Mouse (Mus musculus): ENCODE data around the gene Ncoa1. TPM values are rescaled to one million over a fixed set of nuclear protein-coding genes. Genes with fewer than 3 reads are reported as not detected.

Ncoa1 gene
- total RNA-seq (2017), result 41.1 and 50.9 TPM in 2 replicates

DNA sequence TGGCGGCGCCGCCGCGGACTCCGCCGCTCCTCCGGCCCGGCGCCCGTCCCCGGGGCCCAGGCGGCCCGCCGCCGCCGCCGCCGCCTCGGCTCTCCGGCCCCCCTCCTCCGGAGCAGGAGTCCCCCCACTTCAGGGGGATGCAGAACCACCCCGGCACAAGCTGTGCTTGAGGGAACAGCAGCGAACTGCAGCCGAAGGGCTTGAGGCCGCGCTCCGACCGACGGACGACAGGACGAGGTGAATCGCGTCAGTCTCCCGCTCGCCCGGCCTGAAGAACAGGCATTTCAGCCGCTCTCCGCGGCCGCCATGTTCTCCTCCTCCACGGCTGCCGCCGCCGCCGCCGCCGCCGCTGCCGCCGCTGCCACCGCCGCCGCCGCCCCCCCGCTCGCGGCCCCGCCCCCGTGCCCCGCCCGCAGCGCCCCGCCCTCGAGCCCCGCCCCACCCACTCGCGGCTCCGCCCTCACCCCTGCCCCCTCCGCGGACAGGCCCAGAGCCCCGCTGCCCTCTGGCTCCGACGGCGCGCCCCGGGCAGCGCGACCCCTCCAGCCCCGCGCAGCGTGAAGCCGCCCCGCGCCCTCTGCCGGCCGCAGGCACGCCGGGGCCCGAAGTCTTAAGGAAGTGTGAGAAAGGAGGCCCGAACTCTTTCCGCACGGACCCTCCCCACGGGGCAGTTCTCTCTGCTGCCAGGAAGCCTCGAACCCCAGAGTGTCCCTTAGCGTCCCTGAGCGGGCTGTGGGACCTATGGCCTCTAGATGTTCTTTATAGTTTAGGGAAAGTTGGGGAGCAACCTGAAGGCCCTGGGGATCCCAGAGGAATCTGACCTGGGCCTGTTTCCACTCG is at the start of gene Ncoa1:
Ncoa1 (minus strand) TSS at position 351 of the 840 bp plus-strand sequence.
- ATAC-seq (ENCODE audit: extremely low read depth, insufficient number of reproducible peaks, low FRiP score, poor library complexity, severe bottlenecking), result peak; percentile 64

DNA sequence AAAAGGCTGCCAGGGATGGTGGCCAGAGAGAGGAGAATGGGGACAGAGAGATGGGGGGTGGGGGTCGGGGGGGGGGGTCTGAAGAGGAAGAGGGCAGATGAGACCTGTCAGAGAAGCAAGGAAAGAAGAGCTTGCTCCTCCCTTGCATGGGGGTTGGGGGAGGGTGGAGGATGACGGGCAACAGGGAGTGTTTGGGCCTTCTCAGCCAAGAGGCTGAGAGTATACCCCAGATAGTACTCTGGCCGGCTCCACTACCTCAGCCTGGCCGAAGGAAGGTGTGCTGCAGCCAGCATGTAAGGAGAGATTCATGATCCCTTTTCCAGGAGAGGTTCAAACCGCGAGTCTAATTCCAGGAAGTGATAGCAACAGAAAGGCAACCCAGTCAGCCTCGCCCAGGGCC is 47.6 kb upstream of the Ncoa1 start:
- ATAC-seq (ENCODE audit: extremely low read depth, insufficient number of reproducible peaks, low FRiP score, poor library complexity, severe bottlenecking), result no peak

DNA sequence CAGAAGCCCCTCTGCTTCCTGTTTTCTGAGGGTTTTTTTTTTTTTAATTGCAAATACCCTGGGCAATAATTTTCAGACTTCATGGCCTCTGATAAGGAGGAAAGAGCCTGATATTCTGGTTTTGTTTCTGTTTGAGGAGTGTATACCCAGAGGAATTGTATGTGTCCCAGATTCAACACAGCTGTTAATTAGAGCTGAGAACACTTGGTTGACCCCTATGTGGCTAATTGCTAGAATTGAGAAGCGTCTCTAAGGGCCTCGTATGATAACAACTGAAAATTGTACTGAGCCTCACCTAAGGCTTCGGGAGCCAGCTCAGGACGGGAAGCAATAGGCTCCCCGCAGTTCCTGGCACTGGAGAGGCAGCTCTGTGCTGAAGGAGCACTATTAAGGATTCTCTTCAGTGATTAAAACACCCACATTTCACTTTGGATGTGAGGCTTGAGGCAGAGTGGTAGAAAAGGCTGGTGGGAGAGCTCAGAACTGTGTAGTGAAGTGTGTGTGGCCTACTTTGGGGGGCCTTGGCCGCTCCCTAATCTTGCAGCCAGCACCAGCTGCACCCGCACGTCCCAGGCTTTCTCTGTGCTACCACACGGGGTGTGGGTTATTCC is 46.8 kb upstream of the Ncoa1 start:
- no peak for ATAC-seq (ENCODE audit: extremely low read depth, insufficient number of reproducible peaks, low FRiP score, poor library complexity, severe bottlenecking)

DNA sequence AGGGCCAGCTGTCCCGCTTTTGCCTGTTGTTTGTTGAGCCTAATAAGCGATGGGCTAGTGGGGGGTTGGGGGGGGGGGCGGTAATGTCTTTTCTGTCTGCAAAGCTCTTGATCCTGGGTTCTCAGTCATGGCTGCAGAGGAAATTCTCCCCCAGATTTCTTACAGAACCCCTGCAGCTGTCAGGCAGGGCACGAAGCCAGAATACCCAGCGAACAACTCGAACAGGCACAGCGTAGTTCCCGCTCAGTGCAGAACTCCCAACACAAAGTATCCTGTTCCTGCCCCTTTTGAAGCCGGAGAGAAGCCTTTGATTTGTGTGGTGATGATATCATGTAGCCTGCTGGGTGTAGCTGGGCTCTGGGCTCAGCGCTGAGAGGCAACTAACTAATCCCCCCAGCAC is 46.2 kb upstream of the Ncoa1 start:
- no peak for ATAC-seq (ENCODE audit: extremely low read depth, insufficient number of reproducible peaks, low FRiP score, poor library complexity, severe bottlenecking)

DNA sequence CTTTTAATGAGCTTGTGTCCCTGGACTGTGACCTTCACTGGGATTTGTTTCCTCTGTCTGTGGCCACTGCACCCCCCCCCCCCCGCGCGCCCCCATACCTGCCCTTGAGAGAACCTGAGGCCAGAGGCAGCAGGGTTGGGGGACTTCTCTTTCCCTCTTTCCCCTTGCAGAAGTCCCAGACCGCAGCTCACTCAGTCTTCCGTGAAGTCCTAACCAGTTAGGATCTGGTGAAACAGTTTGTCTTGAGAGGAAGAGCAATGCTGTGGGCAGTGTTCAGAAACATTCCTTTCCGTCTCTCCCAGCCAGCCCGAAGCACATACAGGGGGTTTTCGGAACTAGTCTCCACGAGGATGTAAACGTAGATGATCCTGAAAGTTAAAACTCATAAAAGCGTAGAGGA is 42.0 kb upstream of the Ncoa1 start:
- no peak for ATAC-seq (ENCODE audit: extremely low read depth, insufficient number of reproducible peaks, low FRiP score, poor library complexity, severe bottlenecking)

DNA sequence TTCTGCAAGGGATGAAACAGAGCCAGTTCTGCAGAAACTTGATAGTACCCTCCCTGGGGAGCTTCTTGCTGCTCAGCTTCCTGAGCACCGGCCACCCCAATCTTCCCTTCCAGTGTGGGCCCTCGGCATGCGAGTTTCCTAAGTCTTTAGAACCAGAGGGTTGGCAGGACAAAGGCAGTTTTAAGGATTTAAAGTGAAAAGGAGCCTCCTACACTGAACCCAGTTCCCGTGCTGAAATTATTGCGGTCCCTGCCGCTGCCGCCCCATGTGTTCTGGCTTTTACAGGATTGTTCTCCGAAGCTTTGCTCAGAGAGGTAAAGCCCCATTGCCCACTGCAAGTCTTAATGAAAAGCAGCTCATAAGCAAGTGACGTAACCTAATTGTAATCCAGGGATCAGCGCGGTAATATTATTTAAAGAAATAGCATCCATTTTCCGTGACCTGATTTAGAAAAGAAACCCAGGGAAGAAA is 32.6 kb upstream of the Ncoa1 start:
- ATAC-seq (ENCODE audit: extremely low read depth, insufficient number of reproducible peaks, low FRiP score, poor library complexity, severe bottlenecking), result no peak

DNA sequence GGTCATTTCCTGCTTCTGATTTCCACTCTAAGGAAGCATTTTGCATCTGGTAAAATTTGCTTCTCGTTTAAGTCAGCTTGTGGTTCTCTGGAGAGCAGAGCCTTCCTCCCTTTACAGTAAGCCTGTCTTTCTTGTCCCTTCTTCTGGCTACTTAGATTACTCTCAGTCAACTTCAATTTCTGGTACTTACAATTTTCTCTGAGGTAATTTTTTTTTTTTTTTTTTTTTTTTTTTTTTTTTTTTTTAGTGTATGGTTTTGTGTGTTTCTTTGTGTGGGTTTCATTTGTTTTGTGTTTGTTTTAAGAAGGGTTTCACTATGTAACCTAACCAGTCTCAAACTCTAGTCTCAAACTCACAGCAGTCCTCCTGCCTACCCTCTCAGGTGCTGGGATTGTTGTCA is 31.2 kb upstream of the Ncoa1 start:
- no peak for ATAC-seq (ENCODE audit: extremely low read depth, insufficient number of reproducible peaks, low FRiP score, poor library complexity, severe bottlenecking)

DNA sequence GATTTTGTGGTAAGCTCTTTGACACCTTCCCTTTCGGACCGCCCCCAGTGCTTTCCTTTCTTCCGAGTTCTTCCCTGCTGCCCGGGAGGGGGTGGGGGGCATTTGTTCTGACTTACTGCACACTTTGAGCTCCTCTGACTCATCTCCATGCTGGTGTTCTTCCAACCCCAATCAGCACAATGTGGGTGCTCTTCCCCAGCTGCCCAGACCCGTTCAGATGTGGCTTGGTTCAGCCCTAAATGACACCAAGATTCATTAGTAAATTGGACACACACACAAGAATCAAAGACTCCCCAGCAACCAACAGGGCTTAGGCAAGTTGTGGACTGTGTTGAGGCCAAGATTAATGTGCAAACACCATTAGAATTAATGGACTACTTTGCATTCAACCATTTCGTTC is 30.5 kb upstream of the Ncoa1 start:
- no peak for ATAC-seq (ENCODE audit: extremely low read depth, insufficient number of reproducible peaks, low FRiP score, poor library complexity, severe bottlenecking)

DNA sequence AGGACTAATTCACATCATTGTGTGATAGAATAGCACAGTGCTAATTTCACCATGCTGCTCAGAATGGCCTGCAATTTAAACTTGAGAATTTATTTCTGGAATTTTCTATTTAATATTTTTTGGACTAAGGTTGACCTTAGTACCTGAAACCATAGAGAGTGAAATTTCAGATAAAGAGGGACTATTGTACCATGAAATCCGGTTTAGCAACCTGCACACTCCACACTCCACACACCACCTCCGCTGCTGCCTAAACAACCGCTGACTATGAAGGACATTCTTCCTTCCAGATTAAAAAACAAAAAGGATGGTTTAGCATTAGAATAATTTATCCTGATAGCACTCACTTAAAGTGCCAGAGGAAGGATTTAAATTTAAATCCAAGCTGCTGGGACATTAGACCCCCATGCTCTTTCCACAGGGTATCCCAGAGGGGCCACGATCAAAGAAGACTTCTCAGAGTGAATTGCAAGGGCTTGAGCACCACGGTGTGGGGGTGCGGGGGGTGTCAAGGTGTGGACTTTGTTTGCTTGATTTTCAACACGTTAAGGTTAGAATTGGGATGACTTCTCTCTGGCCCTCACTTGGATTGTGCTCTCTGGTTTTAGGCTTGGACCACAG is 29.9 kb upstream of the Ncoa1 start:
- no peak for ATAC-seq (ENCODE audit: extremely low read depth, insufficient number of reproducible peaks, low FRiP score, poor library complexity, severe bottlenecking)

DNA sequence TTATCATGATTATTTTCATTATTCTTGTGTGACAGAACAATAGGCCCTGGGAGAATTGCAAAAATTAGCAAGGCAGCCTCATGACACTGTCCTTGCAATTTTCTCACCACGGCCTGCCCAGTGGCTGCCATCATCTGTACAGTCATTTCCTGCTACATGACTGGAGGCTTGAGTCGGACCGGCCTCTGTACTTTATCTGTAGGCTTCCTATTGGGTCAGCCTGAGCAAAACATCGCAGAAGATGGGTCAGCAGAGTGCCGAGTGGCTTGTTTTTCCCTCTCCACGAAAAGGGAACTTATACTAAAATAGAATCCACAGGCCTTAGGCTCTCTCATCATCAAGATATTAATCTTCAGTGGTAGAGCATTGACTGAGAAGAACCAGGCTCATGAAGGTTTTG is 28.3 kb upstream of the Ncoa1 start:
- ATAC-seq (ENCODE audit: extremely low read depth, insufficient number of reproducible peaks, low FRiP score, poor library complexity, severe bottlenecking), result no peak

DNA sequence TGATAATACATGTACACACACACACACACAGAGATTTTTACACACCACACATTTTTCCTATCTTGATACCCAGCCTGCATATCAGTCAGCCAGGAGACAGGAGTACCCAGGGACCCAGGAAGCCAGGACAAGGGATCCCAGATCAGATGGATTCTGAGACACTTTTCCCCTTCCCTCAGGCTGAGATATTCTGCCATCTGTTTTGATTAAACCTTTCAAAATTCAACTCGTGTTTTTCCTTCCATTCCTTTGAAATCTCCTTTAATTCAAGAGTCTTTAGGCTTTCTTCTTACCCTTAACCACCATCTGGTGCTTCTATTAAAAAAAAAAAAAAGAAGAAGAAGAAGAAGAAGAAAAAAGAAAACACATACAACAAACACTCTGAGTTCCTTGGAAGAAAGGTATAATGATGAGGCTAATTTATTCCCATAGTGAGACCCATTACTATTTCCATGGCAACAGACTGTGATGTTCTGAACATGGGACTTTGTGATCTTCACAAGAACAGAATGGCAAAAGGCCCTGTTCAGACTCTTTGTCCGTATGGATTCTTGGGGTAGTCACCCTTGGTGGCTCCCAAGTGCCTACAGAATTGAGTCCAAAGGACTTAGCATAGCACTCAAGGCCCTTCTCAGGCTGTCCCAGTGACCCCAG is 26.8 kb upstream of the Ncoa1 start:
- no peak for ATAC-seq (ENCODE audit: extremely low read depth, insufficient number of reproducible peaks, low FRiP score, poor library complexity, severe bottlenecking)

DNA sequence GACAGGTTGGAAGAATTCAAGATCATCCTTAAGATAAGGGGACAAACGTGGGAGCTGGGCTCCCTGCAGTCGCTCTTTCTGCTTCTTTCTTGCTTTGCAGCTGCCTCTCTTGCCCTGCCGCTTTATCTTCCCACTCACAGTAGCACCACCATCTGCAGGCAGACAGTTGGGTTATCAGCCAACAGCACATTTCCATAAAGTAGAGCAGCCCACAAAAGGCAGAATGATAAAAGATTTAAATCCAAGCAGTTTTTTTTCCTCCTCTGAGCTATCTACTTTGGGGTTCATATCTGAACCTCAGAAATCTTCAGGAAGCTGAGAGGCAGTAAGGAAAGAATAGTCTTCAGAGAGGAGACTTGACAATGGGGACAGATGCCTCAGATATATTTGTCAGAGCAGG is 24.9 kb upstream of the Ncoa1 start:
- ATAC-seq (ENCODE audit: extremely low read depth, insufficient number of reproducible peaks, low FRiP score, poor library complexity, severe bottlenecking), result no peak

DNA sequence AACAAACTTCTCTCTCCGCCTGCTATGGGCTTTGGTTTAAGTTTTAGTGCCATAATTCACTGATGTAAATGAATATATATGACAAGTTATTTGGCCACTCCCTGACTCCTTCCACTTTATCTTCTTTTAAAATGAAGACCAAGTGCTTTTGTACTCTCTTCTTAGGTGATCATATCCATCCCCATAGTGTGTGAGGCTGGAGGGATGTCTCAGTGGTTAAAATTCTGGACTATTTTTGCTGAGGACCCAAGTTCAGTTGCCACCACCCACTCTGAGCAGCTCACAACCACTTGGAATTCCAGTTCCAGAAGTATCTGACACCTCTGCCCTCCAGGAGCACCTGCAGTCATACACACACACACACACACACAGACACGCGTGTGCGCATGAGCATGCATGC is 23.5 kb upstream of the Ncoa1 start:
- no peak for ATAC-seq (ENCODE audit: extremely low read depth, insufficient number of reproducible peaks, low FRiP score, poor library complexity, severe bottlenecking)

DNA sequence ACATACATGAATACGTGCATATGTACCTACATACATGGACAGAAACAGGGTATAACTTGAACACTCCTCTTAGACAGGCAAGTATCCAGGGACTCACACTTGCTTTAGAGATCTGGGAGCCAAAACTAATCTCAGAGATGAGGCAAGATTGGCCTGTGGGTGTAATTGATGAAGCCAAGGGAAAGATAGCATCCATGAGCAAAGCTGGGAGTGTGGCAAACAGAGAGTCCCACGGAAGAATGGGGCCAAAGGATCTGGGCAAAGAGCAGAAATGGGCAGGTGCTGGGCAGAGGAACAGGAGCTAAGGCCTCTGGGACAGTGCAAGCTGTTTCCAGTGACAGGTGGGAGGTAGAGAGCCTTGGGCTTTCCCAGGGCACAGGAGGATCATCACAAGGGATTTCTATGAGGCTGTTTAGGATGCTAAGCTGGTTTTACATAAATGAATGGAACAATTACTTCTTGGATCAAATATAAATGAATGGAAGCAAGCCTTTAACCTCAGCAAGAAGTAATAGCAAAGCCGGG is 22.7 kb upstream of the Ncoa1 start:
- ATAC-seq (ENCODE audit: extremely low read depth, insufficient number of reproducible peaks, low FRiP score, poor library complexity, severe bottlenecking), result no peak

DNA sequence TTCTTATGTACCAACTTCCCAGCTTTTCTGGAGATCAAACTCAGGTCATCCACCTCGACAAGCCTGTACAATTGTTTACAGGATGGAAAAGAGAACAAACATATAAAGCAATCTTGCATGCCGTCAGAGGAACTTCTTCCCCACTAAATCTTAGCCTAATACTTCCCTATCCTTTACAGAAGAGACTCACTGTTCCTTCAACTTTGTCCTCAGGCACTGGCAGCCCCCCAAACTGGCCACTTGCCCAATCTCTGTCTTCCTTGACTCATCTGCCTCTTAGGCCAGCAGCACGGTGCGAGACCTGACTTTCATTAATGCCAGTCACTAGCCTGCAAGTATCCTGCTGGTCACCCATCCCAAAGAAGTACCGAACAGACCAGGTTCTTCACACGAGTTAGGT is 11.4 kb upstream of the Ncoa1 start:
- ATAC-seq (ENCODE audit: extremely low read depth, insufficient number of reproducible peaks, low FRiP score, poor library complexity, severe bottlenecking), result no peak

DNA sequence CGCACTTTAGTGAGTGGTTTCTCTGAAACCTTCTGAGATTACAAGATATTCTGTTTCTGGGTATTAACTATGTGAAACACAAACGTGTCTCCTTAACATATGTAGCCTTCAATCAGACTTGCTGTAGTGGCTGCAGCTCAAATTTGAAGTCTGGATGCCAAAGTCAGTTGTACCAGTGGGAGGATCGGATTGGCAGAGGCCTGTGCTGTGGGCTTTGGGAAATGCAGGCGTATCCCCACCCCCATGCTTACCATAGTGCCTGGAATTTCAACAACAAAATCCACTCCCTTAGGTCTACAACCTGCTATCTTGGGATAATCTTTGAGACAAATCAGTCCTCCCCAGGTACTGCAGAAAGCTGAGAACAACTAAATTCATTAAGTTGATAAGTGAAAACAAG is 6.4 kb upstream of the Ncoa1 start:
- no peak for ATAC-seq (ENCODE audit: extremely low read depth, insufficient number of reproducible peaks, low FRiP score, poor library complexity, severe bottlenecking)

DNA sequence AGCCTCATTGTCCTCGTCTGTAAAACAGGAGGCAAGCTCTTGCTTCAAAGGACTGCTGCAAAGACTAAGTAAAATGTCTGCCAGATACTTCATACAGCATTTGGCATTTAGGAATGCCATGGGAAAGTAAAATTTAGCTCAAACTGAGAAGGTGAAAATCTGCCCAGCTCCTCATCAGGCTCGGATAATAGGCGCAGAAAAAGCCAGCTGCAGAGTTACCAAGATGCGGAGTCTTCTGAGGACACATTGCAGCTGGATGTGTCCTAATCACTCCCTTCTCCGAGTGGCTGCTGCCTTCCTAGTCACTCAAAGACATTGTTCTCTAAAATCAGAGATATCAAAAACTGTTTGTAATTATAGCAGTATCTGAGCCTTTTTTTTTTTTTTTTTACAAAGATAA is 4.7 kb upstream of the Ncoa1 start:
- no peak for ATAC-seq (ENCODE audit: extremely low read depth, insufficient number of reproducible peaks, low FRiP score, poor library complexity, severe bottlenecking)

DNA sequence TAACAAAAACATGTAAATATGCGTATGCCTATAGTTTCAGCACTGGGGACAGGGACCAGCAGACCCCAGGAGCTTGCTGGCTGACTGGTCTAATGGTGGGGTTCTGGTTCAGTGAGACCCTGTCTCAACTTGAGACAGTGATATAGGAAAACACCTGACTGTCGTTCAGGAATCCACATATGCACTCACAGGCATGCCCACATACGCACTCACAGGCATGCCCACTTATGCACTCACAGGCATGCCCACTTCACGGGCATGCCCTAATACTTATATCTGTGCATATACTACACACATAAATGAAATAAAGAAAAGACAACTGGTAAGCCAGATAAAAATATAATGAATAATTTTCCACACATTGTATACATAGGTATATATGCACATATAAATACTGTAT is 3.3 kb upstream of the Ncoa1 start:
- ATAC-seq (ENCODE audit: extremely low read depth, insufficient number of reproducible peaks, low FRiP score, poor library complexity, severe bottlenecking), result no peak

DNA sequence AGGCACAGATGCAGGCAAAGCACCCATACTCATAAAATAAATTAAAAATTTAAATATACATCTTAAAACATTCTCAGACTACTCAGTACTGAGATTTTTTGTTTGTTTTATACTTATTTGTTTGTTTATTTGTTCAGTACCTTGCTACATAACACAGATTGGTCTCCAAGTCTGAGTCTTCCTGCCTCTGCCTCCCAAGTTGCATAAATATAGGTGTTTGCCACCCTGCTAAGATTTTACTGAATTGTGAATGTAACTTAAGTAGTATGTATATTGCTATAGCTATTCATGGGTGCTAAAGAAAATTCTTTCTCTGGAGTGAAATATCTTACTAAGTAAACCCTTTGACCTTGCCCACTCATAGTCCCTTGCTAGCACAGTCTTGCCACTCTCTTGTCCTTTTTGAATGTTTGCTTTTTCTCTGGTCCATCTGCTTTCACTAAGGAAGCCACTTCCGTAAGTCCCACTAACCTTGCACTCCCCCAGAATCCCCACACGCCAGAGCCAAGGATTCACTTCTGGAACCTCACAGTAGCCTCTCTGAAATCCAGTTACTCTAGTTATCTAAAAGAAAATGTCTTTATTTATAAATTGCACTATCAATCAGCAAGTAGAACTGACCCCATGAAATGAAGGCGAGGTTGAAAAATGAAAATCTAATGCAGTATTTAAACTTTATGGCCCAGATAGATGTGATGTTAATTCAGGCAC is 2.3 kb upstream of the Ncoa1 start:
- ATAC-seq (ENCODE audit: extremely low read depth, insufficient number of reproducible peaks, low FRiP score, poor library complexity, severe bottlenecking), result no peak
